Mouse (Mus musculus): ENCODE results near the gene Foxd2. TPM values are rescaled to one million over a fixed set of nuclear protein-coding genes. Genes with fewer than 3 reads are reported as not detected.

Gene Foxd2
- total RNA-seq, 2 experiments from 2014 or later = 0.14 to 0.38 TPM

- no peak for TF ChIP-seq CTCF (IDR thresholded peaks at IDR 0.05)
- Histone ChIP-seq H3K27ac (no peak overlapping the region), H3K4me3 (no peak overlapping the region)
- no peak for DNase-seq
- intact Hi-C loops (cut with DNase I) = no loop called here
Observed at GRCm38 (mm10) chr4:114876441-114876972, 32.2 kb downstream of the Foxd2 start.

GRCm38 (mm10) chr4:114869765-114870490, 38.7 kb downstream of the Foxd2 start:
- no peak for TF ChIP-seq CTCF (IDR thresholded peaks at IDR 0.05)
- DNase-seq = no peak
- intact Hi-C loops (cut with DNase I) = no loop called here
- H3K4me3 ChIP-seq = no peak overlapping the region
- no peak overlapping the region for H3K27ac ChIP-seq

- no peak for DNase-seq
- Histone ChIP-seq H3K4me3 (no peak overlapping the region), H3K27ac (no peak overlapping the region)
- TF ChIP-seq CTCF (IDR thresholded peaks at IDR 0.05) = no peak
- intact Hi-C loops (cut with DNase I) = no loop called here
Observed at GRCm38 (mm10) chr4:114863166-114863565, 45.5 kb downstream of the Foxd2 start.

GRCm38 (mm10) chr4:114858426-114858825, 50.2 kb downstream of the Foxd2 start:
- Histone ChIP-seq H3K4me3 (no peak overlapping the region), H3K27ac (no peak overlapping the region)
- no peak for DNase-seq
- intact Hi-C loops (cut with DNase I) = no loop called here
- no peak for TF ChIP-seq CTCF (IDR thresholded peaks at IDR 0.05)

Other genes with a start within 250 kb of the Foxd2 start
- gene Gm12830, start 87.2 kb downstream of the Foxd2 start, total RNA-seq (2021) = not detected
- gene Foxe3, start 17.1 kb upstream of the Foxd2 start, total RNA-seq (2021) = not detected
- 10 to 100 TPM; 18.3 to 24.0 TPM for gene Cmpk1, start 78.4 kb upstream of the Foxd2 start, total RNA-seq (2021)
- gene Stil, start 91.3 kb upstream of the Foxd2 start, total RNA-seq (2021) = under 1 TPM; 0.06 to 0.13 TPM
- gene Tal1, start 147.6 kb upstream of the Foxd2 start, total RNA-seq (2021) = 1 to 10 TPM in 1 of 2 experiments, under 1 TPM in 1; 0.94 to 1.7 TPM
- gene Pdzk1ip1, start 179.8 kb upstream of the Foxd2 start, total RNA-seq (2021) = not detected
- not detected for gene Cyp4x1, start 225.4 kb upstream of the Foxd2 start, total RNA-seq (2021)